Mouse (Mus musculus): Measurements from ENCODE around the gene Bbs12. TPM values are rescaled to one million over a fixed set of nuclear protein-coding genes. Genes with fewer than 3 reads are reported as not detected.

Bbs12 gene
- total RNA-seq, 2 experiments from 2014 or later = 4.6 to 5.3 TPM

- DNase-seq (ENCODE audit: low spot score in 2 of 2) = peak in 1 of 2 experiments; percentile 38
Measured at GRCm38 (mm10) chr3:37325317-37326112, 13.2 kb downstream of the Bbs12 start.

DNA sequence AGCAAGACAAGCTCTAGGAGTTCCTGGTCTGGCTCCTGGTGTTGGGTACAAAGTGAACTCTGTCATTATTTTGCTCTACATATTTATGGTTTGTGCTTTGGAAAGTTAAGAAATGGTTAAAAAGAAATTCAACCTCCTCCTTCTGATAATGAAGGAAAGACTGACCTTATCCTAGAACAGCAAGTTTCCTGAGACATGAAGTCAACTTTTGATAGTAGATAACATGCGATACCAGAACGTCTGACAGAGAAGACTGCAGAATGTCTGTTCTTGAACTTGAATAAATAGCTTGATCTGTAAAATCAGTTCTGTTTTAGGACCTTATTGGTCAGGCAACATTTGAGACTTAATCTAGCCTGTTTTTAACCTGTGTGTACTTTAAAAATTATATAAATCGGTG, 14.3 kb downstream of the Bbs12 start:
- no peak for DNase-seq (ENCODE audit: low spot score in 2 of 2)

- DNase-seq (ENCODE audit: low spot score in 2 of 2) = no peak
Measured at GRCm38 (mm10) chr3:37328489-37328888, 16.1 kb downstream of the Bbs12 start.

- DNase-seq (ENCODE audit: low spot score in 2 of 2) = no peak
Measured at GRCm38 (mm10) chr3:37329963-37330362, 17.6 kb downstream of the Bbs12 start.

DNA sequence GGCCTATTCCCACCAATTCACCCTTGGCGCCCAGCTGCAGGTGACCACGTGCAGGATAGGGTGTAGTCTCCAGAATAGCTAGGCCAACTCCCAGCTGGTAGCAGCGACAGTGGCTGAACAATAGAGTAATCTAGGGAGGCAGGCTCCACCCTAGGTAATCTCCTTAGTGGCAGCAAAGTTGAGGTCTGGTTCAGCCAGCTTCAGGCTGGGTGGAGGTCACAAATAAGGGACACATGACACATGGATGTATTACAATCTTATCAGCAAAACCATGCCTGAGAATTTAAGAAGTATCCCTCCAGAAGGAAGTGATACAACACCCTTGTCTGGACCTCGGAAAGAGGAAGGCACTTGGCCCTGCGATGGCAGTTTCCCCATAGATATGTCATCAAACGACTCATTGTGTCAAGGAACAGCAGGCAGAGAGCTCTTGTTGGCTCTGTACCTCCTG, 19.7 kb downstream of the Bbs12 start:
- DNase-seq (ENCODE audit: low spot score in 2 of 2) = no peak

DNA sequence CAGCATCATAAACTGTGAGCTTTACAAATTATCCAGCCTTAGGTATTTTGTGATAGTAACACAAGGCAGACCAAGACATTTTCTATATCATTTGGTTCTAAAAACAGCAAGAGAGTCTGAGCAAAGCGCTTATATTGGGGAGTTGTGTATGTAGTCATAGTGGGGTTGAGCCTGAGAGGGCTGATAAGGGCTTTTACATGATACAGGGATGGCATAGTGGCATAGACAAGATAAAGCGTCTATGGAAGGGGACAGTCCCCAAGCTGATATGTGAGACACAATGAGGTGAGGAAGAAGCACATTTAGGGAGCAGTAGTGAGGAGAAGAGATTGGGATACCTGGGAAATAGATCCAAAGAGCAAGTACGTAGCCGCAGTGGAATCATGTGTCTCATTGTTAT, 21.7 kb downstream of the Bbs12 start:
- DNase-seq (ENCODE audit: low spot score in 2 of 2) = no peak

DNA sequence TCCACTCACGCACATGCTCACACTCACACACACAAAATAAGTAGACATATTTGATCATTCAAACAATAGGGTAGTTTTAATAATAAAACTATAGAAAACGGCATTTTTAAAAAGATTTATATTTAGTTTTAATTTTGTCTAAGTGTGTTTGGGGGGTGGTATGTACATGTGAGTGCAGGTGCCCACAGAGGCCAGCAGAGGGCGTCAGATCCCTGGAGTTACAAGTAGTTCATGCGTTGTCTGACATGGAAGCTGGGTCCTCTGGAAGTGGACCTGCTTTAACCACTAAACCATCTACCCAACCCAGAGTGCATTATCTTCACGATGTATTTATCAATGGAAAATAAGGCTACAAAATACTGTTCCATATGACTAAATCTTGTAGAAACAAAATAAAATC, 28.8 kb downstream of the Bbs12 start:
- no peak for DNase-seq (ENCODE audit: low spot score in 2 of 2)

DNA sequence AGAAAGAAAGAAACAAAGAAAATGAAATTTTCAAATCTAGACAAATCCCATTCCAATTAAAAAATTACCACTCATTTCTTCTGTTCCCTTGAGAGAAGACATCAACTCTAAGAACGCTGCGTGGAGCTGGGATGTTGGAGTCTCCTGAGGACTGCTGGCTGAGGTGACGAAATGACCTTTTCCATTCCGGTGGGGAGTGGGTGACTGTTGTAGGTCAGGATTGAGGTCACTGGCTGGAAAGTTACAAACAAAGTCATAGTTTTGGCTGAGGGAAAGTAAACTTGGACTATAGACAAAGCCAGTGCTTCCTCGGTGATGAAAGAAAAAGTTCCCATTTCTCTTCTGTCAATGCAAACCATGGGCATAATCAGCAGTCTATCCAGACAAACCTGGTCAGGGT, 30.5 kb downstream of the Bbs12 start:
- no peak for DNase-seq (ENCODE audit: low spot score in 2 of 2)

DNA sequence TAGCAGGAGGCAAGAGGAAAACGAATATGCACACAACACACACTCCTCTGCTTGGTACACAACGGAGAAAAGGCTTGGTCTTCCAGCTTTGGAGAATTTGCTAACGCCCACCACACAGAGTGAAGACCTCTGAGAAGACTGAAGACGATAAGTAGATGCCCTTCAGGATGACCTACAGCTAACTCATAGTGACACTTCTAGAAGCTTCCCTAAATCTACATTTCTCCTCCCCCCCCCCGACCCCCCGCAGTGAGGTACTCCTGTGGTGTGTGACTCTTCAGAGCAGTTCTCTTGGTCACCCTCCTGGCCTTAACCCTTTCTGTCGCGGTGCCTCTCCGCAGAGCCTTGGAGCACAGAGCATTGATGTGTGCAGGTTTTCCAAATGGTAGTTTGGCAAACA, 35.3 kb downstream of the Bbs12 start:
- DNase-seq (ENCODE audit: low spot score in 2 of 2) = no peak

GRCm38 (mm10) chr3:37348221-37349165, 36.1 kb downstream of the Bbs12 start, which contains the start of gene Fgf2:
TSS of gene Fgf2 (plus strand) at chr3:37348346.
- peak in 1 of 2 experiments; percentile 36 for DNase-seq (ENCODE audit: low spot score in 2 of 2)

GRCm38 (mm10) chr3:37349166-37349548, 36.8 kb downstream of the Bbs12 start:
- DNase-seq (ENCODE audit: low spot score in 2 of 2) = no peak

DNA sequence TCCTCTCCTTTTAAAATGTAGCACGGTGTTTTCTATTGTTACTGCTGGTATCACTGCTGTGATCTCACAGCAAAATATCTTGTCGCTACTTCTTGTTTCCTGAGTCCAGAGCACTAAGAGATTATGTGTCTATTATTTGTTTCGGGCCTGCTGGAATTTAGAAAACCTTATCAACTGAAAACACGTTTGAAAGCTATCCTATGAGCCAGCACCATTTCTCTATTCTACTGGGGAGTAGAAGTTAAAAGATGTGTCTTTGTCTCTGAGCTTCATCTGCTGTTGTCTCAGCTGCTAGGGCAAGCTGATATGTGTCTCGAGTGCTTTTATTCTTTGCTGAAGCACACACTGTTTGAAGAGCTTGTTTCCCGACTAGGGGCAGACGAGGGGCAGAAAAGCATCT, 38.0 kb downstream of the Bbs12 start:
- DNase-seq (ENCODE audit: low spot score in 2 of 2) = no peak

DNA sequence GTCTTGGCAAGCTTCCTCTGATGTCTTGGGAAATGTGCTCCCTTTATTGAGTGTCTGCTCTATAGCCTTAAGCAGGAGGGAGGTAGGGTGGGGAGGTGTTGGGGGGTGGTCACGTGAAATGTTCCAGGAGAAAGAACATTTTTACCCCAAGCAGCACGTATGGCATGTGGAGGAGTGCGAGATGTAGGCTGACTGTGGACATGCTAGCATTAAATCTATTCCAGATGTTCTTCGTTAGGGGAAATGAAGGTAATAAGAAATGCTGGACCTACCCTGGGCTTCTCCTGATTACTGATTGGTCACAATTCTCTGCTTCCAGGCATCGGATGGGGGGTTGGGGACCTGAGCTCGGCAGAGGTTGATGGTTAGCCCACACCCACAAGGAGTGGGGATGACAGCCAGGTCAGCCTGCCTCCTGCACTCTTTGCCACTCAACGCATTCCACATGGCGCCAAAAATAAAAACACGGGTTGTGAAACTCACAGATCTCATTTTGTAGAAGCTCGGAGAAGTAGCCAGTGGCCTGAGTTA, 41.7 kb downstream of the Bbs12 start:
- no peak for DNase-seq (ENCODE audit: low spot score in 2 of 2)

DNA sequence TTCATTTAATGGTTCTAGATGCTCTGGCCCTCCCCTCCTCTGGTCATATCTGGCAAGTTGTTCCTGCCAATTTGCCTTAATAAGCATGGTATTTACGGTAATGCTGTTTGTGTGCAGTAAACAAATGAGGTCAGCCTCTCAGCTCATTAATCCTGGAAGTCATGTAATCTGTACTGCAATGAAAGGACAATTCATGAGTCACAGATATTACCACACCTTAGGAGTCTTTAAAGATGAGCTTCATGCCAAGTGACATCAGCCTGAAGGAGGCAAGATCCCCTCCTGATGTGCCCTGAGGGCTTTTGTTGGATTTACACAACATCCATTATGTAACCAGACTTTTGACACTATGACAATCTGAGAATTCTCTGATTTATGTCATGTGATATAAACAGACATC, 42.4 kb downstream of the Bbs12 start:
- DNase-seq (ENCODE audit: low spot score in 2 of 2) = no peak

DNA sequence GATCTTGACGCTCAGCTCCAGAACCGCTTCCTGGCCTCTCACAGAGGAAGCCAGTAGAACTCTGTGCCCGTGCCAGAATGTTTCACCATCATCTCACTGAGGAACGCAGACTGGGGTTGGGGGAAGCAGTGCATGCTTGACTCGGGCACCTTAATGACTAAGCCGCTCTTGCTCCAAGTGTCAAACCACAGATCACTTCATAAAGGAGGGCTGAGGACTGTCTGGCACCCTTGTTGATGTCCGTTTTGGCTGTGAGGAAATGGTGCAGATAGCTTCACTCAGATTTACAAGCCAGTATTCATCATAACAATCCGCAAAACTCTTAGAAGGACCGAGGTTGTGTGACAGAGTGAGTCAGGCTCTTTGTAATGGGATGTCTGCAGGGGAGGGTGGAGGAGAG, 48.4 kb downstream of the Bbs12 start:
- DNase-seq (ENCODE audit: low spot score in 2 of 2) = no peak

GRCm38 (mm10) chr3:37365144-37365543, 52.8 kb downstream of the Bbs12 start:
- DNase-seq (ENCODE audit: low spot score in 2 of 2) = no peak

DNA sequence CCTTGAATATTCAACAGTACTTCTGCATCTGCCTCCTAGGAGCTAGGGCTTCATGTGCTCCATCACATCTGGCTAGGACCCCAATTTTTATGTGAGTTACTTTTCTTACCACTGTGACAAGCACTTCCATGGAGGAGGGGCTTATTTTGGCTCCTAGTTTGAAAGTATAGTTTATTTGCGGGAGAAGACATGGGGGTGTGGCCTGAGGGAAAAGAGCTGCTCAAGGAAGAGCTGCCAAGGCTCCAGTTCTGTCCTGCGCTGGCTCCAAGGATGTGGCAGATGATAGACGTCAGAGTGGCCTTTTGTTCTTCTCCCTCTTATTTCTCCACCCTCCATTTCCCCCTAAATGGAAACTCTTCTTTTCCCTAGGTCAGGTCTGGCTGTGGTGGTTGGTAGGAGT, 53.6 kb downstream of the Bbs12 start:
- DNase-seq (ENCODE audit: low spot score in 2 of 2) = no peak

DNA sequence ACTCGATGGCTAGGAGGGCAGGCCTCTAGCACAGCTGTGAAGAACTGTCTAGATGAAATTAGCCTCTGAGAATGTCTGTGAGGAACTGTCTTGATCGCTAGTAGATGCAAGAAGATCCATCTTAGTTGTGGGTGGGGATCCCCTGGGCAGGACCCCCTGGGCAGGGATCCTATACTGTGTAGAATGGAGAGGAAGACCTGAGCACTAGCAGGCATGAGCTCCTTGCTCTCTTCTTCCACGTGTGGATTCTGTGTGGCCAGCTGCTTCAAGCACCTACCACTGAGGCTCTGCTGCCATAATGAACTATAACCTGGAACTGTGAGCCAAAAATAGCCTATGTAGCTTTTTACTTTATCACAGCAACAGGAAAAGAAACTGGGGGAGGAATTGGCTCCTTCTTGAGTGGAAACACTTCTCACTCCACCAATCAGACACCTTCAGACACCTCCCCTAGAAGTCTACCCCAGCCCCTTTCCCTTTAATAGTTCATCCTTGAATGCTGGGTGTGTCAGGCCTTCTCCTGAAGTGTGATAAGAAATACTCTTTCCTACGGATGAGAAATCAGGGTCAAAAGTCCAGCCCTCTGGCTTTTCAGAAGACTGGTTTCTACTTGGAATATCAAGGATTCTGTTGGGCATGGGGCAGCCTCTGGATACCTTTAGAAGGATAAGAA, 54.2 kb downstream of the Bbs12 start:
- no peak for DNase-seq (ENCODE audit: low spot score in 2 of 2)

DNA sequence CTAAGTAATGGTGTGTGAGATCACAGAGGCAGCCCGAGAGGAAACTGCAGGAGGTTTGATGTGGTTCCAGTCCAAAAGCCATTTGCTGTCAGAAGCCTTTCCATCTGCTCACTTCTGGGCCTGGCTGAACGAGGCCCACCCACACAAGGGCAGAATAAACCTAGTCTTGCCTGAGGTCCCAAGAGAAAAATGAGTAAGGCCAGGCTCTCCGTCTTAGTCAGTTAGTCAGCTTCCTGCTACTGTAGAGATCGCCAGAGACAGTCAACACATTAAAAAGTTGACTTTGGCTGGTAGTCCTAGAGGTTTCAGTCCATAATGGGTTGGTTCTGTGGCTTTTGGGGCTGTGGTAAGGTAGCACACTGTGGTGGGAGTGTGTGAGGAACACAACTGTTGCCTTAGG, 58.1 kb downstream of the Bbs12 start:
- no peak for DNase-seq (ENCODE audit: low spot score in 2 of 2)

Measured in layer of hippocampus, postnatal 14 days (tissue).